Mouse (Mus musculus): ENCODE data around the gene 1810049J17Rik. TPM values are rescaled to one million over a fixed set of nuclear protein-coding genes. Genes with fewer than 3 reads are reported as not detected.

The 1810049J17Rik gene
- polyA plus RNA-seq, 1 experiment, result not detected

DNA sequence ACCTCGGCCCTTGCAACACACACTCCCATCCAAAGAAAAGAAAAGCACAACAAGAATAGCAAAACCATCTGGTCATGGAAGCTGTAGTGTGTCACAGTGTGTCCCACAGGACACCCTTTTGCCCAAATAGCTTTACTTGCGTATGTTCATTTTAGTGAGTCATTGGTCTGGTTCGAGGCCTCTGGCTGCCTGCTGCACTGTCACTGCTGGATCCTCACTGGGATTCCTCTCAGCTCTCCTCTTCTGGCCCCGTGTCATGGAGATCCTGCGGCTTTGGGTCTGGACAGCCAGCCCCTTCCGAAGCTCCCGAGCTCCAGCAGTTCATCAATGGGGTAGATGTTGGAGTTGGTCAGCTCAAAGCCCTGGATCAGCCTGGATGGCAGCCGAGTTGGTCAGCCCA is 3.2 kb downstream of the 1810049J17Rik start:
- H3K27ac ChIP-seq (ENCODE audit: insufficient read depth, low read depth, low read length), result no peak overlapping the region
- H3K27me3 ChIP-seq (replicated peaks; ENCODE audit: control insufficient read depth, insufficient read depth, low read length), result no peaks in the 10 kb centered on the region
- DNase-seq, result no peak
- TF ChIP-seq POLR2A (IDR thresholded peaks at IDR 0.05; ENCODE audit: low read depth, low read length) (no peak), CTCF (conservative IDR thresholded peaks at IDR 0.05; ENCODE audit: insufficient read depth, insufficient read length, low read depth, low read length) (no peak)
- H3K36me3 ChIP-seq (ENCODE audit: control insufficient read depth, insufficient read depth, low read length), result no peaks in the 10 kb centered on the region
- no peaks in the 10 kb centered on the region; the same call in 1 of the 2 replicates for H3K4me1 ChIP-seq (ENCODE audit: control insufficient read depth, insufficient read depth, low read length)
- no peak overlapping the region for H3K4me3 ChIP-seq (ENCODE audit: insufficient read depth, low read depth, low read length)
- WGBS, result 82% methylated on average over 8 of the region's 8 CpGs

DNA sequence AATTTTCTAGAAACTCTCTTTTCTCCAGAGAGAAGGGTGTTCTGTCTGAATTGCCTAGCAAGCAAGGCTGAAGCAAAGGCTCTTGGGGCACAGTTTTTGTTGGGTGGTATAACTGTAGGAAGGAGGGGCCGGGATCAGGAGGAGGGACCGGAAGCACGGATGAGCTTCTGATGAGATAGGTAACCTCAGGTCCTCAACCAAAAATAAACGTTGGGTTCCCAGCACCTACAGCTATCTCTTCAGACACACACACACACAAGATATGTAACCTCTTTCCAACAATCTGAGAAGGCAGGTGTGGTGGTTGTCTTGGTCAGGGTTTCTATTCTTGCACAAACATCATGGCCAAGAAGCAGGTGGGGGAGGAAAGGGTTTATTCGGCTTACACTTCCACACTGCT is 4.4 kb downstream of the 1810049J17Rik start:
- no peaks in the 10 kb centered on the region for H3K36me3 ChIP-seq (ENCODE audit: control insufficient read depth, insufficient read depth, low read length)
- H3K27me3 ChIP-seq (replicated peaks; ENCODE audit: control insufficient read depth, insufficient read depth, low read length), result no peaks in the 10 kb centered on the region
- no peak for TF ChIP-seq CTCF (conservative IDR thresholded peaks at IDR 0.05; ENCODE audit: insufficient read depth, insufficient read length, low read depth, low read length)
- TF ChIP-seq POLR2A (IDR thresholded peaks at IDR 0.05; ENCODE audit: low read depth, low read length), result no peak
- no peak overlapping the region for H3K27ac ChIP-seq (ENCODE audit: insufficient read depth, low read depth, low read length)
- 84% methylated on average over 5 of the region's 5 CpGs for WGBS
- no peak overlapping the region for H3K4me3 ChIP-seq (ENCODE audit: insufficient read depth, low read depth, low read length)
- no peak for DNase-seq
- no peaks in the 10 kb centered on the region; the same call in 1 of the 2 replicates for H3K4me1 ChIP-seq (ENCODE audit: control insufficient read depth, insufficient read depth, low read length)

DNA sequence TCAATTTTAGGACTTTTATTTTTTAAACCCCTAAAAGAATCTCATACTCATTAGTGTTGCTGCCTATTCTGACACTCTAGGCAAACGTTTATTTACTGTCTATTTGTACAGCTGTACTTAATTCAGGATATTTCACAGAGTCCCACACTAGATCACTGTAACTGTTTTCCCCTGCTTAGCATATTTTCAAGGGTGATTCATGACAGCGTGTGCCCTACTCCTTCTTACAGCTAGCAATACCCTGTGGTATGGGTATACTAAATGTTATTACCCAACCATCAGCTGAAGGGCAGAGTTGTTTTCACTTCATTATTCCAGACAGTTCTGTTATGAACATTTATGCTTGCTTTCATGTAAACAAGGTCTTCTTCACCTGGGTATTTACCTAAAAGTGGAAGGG is 5.7 kb downstream of the 1810049J17Rik start:
- H3K27me3 ChIP-seq (replicated peaks; ENCODE audit: control insufficient read depth, insufficient read depth, low read length), result no peaks in the 10 kb centered on the region
- WGBS, result 63% methylated on average over 2 of the region's 2 CpGs
- H3K36me3 ChIP-seq (ENCODE audit: control insufficient read depth, insufficient read depth, low read length), result no peaks in the 10 kb centered on the region
- no peak overlapping the region for H3K4me3 ChIP-seq (ENCODE audit: insufficient read depth, low read depth, low read length)
- TF ChIP-seq POLR2A (IDR thresholded peaks at IDR 0.05; ENCODE audit: low read depth, low read length) (no peak), CTCF (conservative IDR thresholded peaks at IDR 0.05; ENCODE audit: insufficient read depth, insufficient read length, low read depth, low read length) (no peak)
- no peaks in the 10 kb centered on the region; the same call in 1 of the 2 replicates for H3K4me1 ChIP-seq (ENCODE audit: control insufficient read depth, insufficient read depth, low read length)
- no peak overlapping the region for H3K27ac ChIP-seq (ENCODE audit: insufficient read depth, low read depth, low read length)
- DNase-seq, result no peak

DNA sequence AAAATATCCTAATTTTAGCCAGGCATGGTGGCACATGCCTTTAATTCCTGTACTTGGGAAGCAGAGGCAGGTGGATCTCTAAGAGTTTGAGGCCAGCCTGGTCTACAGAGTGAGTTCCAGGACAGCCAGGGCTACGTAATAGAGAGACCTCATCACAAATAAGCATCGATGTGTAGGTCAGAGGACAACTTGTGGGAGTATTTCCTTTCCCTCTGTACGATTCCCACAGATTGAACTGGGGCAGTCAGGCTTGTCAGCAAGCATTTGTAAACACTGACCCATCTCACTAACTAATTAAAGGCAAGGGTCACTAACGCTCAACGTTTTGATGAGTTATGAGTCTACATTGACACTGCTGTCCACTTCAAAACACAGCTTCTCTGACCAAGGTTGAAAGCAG is 7.1 kb downstream of the 1810049J17Rik start:
- Histone ChIP-seq H3K36me3 (ENCODE audit: control insufficient read depth, insufficient read depth, low read length) (no peaks in the 10 kb centered on the region), H3K4me1 (ENCODE audit: control insufficient read depth, insufficient read depth, low read length) (no peaks in the 10 kb centered on the region), H3K4me3 (ENCODE audit: insufficient read depth, low read depth, low read length) (no peak overlapping the region), H3K27me3 (replicated peaks; ENCODE audit: control insufficient read depth, insufficient read depth, low read length) (no peaks in the 10 kb centered on the region), H3K27ac (ENCODE audit: insufficient read depth, low read depth, low read length) (no peak overlapping the region)
- TF ChIP-seq POLR2A (IDR thresholded peaks at IDR 0.05; ENCODE audit: low read depth, low read length) (no peak), CTCF (conservative IDR thresholded peaks at IDR 0.05; ENCODE audit: insufficient read depth, insufficient read length, low read depth, low read length) (no peak)
- DNase-seq, result peak; percentile 34
- WGBS, result 34% methylated on average over 5 of the region's 5 CpGs

DNA sequence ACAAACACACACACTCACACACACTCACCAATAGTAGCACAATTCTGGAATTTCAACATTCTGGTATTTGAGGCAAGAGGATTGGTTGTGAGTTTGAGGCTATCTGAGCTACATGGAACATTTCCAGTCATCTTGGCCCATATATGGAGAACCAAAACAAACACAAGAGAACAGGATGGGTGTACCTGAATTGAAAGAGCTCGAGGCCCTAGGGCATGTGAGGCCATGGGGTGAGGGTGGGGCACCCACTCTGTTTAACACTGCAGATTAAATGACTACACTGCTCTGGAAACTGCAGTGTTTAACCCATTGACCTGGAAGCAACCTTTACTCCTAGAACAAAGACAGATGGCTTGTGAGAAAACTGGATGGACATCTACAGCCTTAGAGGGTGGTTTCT is 8.4 kb downstream of the 1810049J17Rik start:
- Histone ChIP-seq H3K4me3 (ENCODE audit: insufficient read depth, low read depth, low read length) (no peak overlapping the region), H3K27me3 (replicated peaks; ENCODE audit: control insufficient read depth, insufficient read depth, low read length) (no peaks in the 10 kb centered on the region), H3K36me3 (ENCODE audit: control insufficient read depth, insufficient read depth, low read length) (no peaks in the 10 kb centered on the region), H3K27ac (ENCODE audit: insufficient read depth, low read depth, low read length) (no peak overlapping the region), H3K4me1 (ENCODE audit: control insufficient read depth, insufficient read depth, low read length) (no peaks in the 10 kb centered on the region)
- TF ChIP-seq CTCF (conservative IDR thresholded peaks at IDR 0.05; ENCODE audit: insufficient read depth, insufficient read length, low read depth, low read length), result no peak
- no peak for TF ChIP-seq POLR2A (IDR thresholded peaks at IDR 0.05; ENCODE audit: low read depth, low read length)
- DNase-seq, result no peak
- 6% methylated on average over 1 of the region's 1 CpGs for WGBS

DNA sequence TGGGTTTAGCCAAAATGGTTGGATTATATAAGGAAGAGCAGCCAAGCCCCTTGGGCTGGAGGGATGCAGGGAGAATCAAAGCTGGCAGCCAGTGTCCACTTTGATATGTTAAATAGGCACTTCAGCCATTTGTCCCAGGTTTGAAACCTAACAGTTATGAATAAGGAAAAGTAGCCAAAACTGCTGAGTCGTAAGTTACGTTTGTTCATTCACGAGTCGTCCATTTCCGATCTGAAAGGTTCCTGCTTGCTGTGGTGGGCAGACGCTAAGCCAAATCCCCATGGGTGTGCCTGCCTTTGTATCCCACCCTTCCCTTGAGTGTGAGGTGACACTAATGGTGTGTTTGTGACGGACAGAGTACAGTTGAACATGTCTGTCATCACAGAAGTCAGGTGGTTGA is 10.2 kb downstream of the 1810049J17Rik start:
- no peak for DNase-seq
- WGBS, result 92% methylated on average over 7 of the region's 7 CpGs
- Histone ChIP-seq H3K4me1 (ENCODE audit: control insufficient read depth, insufficient read depth, low read length) (no peaks in the 10 kb centered on the region), H3K4me3 (ENCODE audit: insufficient read depth, low read depth, low read length) (no peak overlapping the region), H3K36me3 (ENCODE audit: control insufficient read depth, insufficient read depth, low read length) (no peaks in the 10 kb centered on the region), H3K27me3 (replicated peaks; ENCODE audit: control insufficient read depth, insufficient read depth, low read length) (no peaks in the 10 kb centered on the region), H3K27ac (ENCODE audit: insufficient read depth, low read depth, low read length) (no peak overlapping the region)
- TF ChIP-seq CTCF (conservative IDR thresholded peaks at IDR 0.05; ENCODE audit: insufficient read depth, insufficient read length, low read depth, low read length), result no peak
- no peak for TF ChIP-seq POLR2A (IDR thresholded peaks at IDR 0.05; ENCODE audit: low read depth, low read length)

DNA sequence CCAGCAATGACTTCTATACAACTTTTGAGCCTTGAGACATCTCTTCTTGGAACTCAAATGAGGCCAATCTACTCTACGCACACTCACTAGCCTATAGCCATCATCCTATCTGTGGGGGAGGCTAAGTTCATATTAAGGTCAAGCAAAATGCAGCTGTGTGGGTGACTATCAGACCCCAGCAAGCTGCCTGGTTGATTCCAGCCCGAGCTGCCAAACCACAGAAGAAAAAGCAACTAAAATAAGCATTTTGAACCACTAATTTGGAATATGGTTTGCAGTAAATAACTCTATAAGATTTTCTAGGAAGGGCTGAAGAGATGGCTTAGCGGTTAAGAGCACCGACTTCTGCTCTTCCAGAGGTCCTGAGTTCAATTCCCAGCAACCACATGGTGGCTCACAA is 11.0 kb downstream of the 1810049J17Rik start:
- Histone ChIP-seq H3K27me3 (replicated peaks; ENCODE audit: control insufficient read depth, insufficient read depth, low read length) (no peaks in the 10 kb centered on the region), H3K4me1 (ENCODE audit: control insufficient read depth, insufficient read depth, low read length) (no peaks in the 10 kb centered on the region), H3K36me3 (ENCODE audit: control insufficient read depth, insufficient read depth, low read length) (no peaks in the 10 kb centered on the region), H3K4me3 (ENCODE audit: insufficient read depth, low read depth, low read length) (no peak overlapping the region), H3K27ac (ENCODE audit: insufficient read depth, low read depth, low read length) (no peak overlapping the region)
- no peak for TF ChIP-seq POLR2A (IDR thresholded peaks at IDR 0.05; ENCODE audit: low read depth, low read length)
- no peak for TF ChIP-seq CTCF (conservative IDR thresholded peaks at IDR 0.05; ENCODE audit: insufficient read depth, insufficient read length, low read depth, low read length)
- 85% methylated on average over 4 of the region's 4 CpGs for WGBS
- no peak for DNase-seq

DNA sequence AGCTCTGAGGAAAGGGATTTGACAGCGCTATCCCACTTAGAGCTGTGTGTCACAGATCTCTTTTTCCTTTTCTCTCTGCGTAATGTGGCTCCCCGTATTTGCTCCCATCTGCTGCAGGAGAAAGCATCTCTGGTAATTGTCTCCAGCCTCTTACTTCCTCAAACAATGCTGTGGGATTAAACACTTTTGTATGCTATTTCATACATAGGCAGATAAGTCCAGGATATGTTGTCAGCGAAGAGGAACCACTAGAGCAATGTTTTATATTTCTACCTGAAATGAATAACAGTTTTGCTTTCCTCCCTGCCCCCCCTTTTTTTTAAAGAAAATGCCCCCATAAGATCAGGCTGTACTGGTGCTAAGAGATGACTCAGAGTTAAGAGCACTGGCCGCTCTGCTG is 13.2 kb downstream of the 1810049J17Rik start:
- Histone ChIP-seq H3K27ac (ENCODE audit: insufficient read depth, low read depth, low read length) (no peak overlapping the region), H3K4me3 (ENCODE audit: insufficient read depth, low read depth, low read length) (no peak overlapping the region), H3K36me3 (ENCODE audit: control insufficient read depth, insufficient read depth, low read length) (no peaks in the 10 kb centered on the region), H3K4me1 (ENCODE audit: control insufficient read depth, insufficient read depth, low read length) (no peaks in the 10 kb centered on the region), H3K27me3 (replicated peaks; ENCODE audit: control insufficient read depth, insufficient read depth, low read length) (no peaks in the 10 kb centered on the region)
- TF ChIP-seq CTCF (conservative IDR thresholded peaks at IDR 0.05; ENCODE audit: insufficient read depth, insufficient read length, low read depth, low read length) (no peak), POLR2A (IDR thresholded peaks at IDR 0.05; ENCODE audit: low read depth, low read length) (no peak)
- 92% methylated on average over 5 of the region's 5 CpGs for WGBS
- no peak for DNase-seq
